Mouse (Mus musculus) fat pad, adult 2 months (tissue): ENCODE measurements around the gene Tanc2.
A peak's percentile ranks its signal among the peaks of the same experiment; 100 is the strongest.

Source experiments
- DNase-seq: peaks from one replicate; pipeline ENCODE4 v3.0.0-alpha.2; 2011; ENCODE audit warnings: low read depth, low spot score; ENCODE audit errors: extremely low read depth

The Tanc2 gene

GRCm38 (mm10) chr11:105823759-105824158, 234.0 kb downstream of the Tanc2 start:
- peak; percentile 45 for DNase-seq

GRCm38 (mm10) chr11:105828175-105828574, 238.4 kb downstream of the Tanc2 start:
- no peak for DNase-seq

DNA sequence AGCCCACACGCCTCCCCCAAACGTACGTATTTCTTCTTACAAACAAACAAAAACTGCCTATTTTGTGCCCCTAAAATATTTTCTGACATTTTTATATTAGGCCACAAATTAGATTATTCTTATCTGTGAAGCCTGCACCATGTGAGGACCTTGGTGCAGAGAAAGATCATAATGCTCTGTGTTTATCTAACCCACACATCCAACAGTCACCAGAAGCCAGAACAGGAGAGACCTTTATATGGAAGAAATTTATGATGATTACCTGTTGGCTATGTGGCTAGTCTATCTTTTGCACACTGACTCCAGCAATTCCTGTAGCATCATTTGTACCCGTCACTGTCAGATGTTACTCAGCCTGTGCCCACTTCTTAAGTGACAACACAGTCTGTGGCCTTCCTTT, 245.4 kb downstream of the Tanc2 start:
- DNase-seq, result no peak

- no peak for DNase-seq
Measured at GRCm38 (mm10) chr11:105836344-105836891, 246.6 kb downstream of the Tanc2 start.

GRCm38 (mm10) chr11:105837962-105838361, 248.2 kb downstream of the Tanc2 start:
- DNase-seq, result no peak

DNA sequence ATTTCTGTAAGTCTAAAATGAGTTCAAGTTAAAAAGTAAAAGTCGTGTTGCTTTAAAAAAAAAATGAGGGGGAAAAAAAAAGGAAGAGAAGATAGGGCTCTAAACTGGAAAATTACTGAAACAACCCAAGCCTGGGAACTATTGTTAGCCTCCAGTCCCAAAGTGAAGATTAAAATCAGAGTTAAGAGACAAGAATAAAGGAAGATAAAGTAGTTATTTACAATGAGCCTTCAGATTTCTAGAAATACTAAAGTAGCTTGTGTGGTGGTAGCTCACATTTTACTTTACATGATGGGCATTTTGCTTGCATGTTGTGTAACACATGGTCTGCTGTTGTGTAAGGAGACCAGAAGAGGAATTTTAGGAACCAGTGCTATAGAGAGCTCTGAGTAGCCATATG, 256.1 kb downstream of the Tanc2 start:
- DNase-seq, result no peak

GRCm38 (mm10) chr11:105855504-105855903, 265.7 kb downstream of the Tanc2 start:
- DNase-seq, result no peak

DNA sequence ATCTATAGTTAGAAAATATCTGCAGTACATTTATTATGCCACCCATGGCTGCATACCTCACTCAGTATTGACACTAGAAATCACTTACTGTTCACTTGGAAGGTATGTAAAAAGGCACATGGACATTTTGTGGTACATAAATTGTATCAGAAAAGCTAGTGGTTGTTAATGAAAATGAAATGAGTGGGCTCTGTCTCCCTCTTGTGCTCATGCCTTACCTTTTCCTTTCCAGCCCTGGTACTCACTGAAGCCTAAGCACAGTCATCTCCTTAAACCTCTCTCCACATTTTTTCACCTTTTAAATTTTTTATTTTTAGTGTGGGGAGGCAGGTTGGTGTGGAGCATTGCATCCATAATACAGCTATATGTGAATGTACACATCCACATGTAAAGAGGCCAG, 268.3 kb downstream of the Tanc2 start:
- DNase-seq, result no peak

DNA sequence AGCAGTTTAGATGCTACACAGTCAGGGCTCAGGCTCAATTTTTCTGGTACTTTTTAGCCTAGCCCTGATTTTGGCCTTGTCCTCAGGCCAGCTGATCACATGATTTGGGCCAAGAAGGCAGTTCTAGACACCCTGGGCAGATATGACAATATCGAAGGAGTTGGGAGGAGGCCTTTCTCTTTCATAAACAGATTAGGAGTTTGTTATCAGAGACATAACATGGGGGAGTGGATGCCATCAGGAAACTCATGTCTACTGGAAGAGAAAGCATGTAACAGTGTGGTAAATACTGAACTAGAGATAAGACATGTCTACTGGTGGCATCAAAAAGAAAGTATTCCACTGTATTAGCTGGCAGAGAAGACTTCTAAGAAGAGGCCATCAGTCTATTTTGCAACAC, 295.8 kb downstream of the Tanc2 start:
- DNase-seq, result no peak

- DNase-seq, result no peak
Measured at GRCm38 (mm10) chr11:105887281-105887680, 297.5 kb downstream of the Tanc2 start.

DNA sequence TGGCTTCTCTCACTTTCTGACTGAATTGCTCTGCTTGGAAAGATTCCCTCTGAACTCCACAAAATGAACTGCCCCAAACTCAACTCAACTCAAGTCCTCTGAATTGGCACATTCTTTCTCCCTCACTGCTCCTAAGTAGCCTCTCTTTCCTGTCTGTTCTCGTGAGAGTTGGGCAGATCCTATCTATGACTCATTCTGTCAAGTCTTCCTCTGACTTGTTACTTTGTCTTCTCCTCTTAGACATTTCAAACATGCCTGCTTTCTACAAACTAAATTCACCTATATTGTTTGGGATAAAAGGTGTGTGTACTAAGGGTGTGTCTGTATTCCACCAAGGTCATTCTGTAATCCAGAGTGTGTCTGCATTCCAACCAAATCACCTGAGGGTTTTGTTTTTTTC, 309.4 kb downstream of the Tanc2 start:
- DNase-seq, result no peak

DNA sequence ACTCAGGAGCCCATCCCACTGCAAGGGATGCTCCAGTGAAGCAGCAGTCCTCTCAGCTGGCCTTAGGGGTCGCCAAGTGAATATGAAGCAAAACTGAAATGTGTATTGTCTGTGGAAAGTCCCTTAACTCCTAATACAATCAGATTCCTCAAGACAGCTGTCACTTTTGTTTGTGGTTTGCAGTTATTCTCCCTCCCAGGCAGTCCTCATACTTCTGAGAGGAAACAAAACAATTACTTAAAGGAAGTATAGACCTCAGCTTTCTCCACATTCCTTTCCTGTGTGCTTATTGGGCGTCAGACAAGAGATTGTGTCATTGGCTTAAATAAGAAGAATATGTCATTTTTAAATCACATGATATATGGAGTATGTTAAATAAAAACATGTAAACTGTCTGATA, 311.7 kb downstream of the Tanc2 start:
- no peak for DNase-seq

DNA sequence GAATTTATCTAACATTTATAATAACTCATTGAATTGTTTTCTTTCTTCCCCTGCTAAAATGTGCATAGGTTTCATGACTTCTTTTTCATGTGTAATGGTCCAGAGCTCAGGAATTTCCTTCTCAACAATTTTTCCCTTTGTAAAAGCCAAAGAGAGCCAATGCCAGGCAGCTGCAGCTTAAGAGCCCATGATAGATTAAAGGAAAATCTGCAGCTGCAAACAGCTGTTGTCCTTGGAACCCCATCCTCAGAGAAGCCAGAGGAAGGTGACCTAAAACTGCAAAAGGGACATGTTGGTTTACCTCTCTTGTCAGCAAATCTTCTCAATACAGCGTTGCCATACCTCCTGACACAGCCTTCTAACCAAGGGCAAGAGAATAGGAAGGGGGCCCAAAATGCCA, 313.2 kb downstream of the Tanc2 start:
- DNase-seq, result no peak

DNA sequence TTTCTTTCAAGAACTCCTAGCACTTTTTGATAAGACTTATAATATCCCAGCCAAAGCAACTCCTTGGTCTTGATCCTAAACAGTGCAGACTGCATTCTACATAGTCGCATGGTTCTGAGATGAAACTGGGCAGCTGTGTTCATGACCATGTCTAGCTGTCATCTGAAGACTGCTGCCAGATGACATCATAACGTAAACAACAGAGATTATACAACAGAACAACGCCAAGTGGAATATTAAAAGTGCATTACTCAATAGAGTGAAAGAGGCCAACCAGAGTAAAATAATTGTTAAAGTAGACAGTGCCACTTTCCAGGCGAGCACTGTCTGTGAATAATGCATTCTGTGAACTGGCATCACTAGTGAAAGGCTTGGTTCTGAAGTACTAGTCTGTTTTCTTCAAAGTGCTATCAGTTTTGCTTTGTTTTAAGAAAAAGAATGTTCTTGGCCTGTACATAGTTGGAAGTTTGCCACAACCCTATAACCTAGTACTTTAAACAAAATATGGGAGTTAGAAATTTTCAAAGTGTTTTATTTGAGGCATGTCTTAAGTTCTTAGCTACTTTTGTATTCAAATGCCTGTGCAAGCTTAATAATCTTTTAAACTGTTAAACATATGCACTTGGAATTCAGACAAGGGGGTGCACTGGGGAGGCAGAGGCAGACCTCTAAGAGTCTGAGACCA, 315.9 kb downstream of the Tanc2 start:
- DNase-seq, result no peak

DNA sequence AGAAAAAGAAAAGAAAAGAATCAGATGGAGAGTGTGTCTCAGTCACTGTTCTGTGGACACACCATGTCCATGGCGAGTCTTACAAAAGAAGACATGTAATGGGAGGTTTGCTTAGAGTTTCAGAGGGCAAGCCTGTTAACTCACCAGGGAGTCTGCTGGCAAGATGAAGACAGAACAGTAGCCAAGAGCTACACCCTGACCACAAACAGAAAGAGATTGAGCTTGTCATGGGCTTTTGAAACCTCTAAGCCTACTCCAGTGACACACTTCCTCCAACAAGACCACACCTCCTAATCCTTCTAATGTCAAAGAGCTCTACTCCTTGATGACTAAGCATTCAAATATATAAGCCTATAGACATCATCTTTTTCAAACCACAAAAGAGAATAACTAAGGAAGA, 317.6 kb downstream of the Tanc2 start:
- DNase-seq, result peak; percentile 78

GRCm38 (mm10) chr11:105908926-105909325, 319.1 kb downstream of the Tanc2 start:
- no peak for DNase-seq

GRCm38 (mm10) chr11:105909617-105910016, 319.8 kb downstream of the Tanc2 start:
- DNase-seq, result no peak

DNA sequence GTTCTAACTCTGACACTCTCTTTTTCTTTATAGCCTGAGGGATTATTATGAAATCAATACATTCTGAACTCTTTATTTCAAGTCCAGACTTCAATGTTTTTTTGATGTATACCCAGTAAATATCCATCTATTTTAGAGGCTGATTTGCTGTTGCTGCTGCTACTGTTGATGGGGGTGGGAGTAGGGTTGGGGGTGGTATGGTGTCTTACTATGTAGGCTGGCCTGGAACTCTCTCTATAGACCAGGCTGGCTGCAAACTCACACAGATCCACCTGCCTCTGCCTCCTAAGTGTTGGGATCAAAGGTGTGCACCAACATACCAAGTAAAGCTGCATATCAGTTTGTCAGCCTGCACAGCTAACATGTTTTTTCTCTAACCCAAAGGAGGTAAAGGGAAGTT, 321.4 kb downstream of the Tanc2 start:
- no peak for DNase-seq

DNA sequence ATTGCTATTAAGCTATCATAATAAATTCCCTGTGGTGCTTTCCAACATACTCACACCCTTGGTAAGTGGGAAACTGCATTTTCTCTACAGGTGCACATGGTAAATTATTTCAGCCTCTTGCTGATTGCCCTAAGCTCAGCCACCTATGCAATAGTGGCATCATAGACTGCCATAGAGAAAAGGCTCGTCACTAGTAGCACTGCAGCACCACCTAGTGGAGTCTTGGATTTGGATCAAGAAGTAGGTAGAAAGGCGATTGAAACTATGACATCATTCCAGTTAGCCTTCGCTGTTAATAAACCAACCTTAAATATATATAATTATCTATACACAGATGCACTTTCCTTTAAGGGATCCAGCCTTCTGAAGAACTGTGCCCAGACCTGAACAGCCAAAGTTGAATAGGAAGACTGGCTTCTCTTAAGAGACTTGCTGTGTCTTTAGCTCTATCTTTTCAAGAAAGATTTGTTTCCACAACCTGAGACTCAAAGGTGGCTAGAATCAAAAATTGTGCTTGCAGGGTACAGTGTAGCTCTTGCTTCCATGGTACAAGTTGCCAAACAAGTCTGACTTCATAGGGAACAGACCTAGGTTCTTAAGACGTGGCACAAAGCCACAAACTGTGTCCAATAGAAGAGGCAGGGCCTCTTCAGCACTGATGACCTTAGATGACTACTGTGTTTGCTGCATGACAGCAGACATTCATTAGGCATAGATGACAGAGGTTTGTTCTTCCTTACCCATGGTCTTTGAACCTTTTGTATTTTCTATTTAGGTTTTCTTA, 322.0 kb downstream of the Tanc2 start:
- DNase-seq, result no peak

DNA sequence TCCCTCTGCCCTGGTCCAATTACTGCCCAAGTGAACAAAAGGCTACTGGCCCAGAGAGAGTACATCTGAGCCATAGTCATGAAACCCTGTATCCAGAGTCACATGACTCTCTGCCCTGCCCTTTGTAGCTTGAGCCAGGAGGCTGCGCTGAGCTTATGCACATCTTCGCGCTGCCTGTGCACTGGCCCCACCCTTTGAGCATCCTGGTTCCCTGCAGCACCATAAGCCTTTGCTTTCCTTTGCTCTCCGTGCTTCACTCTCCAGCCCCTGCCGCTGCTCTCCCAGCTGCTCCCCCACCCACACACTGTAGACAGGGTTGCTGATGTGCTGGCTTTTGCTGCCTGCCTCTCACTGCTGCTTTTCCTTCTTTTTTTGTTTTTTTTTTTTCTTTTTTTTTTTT, 323.8 kb downstream of the Tanc2 start:
- DNase-seq, result no peak

DNA sequence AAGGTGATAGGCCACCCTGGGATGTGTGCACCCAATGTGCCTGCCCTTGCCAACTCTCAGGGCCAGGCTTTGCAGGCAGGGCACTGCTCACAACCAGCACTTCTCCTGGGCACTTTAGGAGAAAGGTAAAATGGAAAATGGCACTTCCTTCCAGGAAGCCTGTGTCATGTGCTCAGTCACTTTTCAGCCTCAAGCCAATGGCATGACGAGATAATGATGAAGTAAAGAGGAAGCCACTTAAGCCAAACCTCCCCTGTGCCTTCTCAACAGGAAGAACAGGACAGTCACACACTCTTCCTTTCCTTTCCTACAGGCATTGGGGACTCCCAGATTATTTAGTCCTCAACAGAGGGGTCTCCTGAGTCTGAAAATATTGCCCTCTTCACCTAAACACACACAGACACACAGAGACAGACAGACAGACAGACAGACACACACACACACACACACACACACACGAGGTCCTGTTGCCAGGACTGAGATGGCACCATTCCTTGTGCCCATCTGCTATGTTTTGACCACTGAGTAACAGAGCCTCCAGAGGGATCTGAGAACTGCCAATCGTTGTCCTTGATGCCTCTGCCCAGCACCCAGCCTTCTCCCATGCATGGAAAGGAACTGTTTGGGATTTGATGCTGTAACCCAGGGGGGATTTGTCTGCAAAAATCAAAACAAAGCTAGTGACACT, 330.5 kb downstream of the Tanc2 start:
- no peak for DNase-seq

GRCm38 (mm10) chr11:105920836-105921235, 331.1 kb downstream of the Tanc2 start:
- no peak for DNase-seq
